Mouse (Mus musculus): Measurements from ENCODE around the gene Klhl41. TPM values are rescaled to one million over a fixed set of nuclear protein-coding genes. Genes with fewer than 3 reads are reported as not detected.

Gene Klhl41
- polyA plus RNA-seq, 1 experiment from 2014 or later = 0.32 TPM

- H3K4me1 ChIP-seq (ENCODE audit: control insufficient read depth, insufficient read depth, low read length) = no peaks in the 10 kb centered on the region
Measured at GRCm38 (mm10) chr2:69693501-69693900, 23.6 kb downstream of the Klhl41 start.

GRCm38 (mm10) chr2:69700446-69700845 lies 30.5 kb downstream of the Klhl41 start:
- Histone ChIP-seq H3K4me3 (ENCODE audit: low read length) (no peak overlapping the region), H3K36me3 (ENCODE audit: control insufficient read depth, insufficient read depth, low read length) (peaks cover 17% of the 10 kb centered on the region; the same call in 1 of the 2 replicates)
- ATAC-seq (ENCODE audit: low FRiP score, low TSS enrichment) = no peak

More at GRCm38 (mm10) chr2:69693501-69693900, 23.6 kb downstream of the Klhl41 start:
- Histone ChIP-seq H3K36me3 (ENCODE audit: control insufficient read depth, insufficient read depth, low read length) (peaks cover 29% of the 10 kb centered on the region; the same call in 1 of the 2 replicates), H3K27ac (ENCODE audit: low read depth, low read length) (no peak overlapping the region), H3K4me3 (ENCODE audit: low read length) (no peak overlapping the region), H3K9ac (ENCODE audit: low read depth, low read length) (no peak overlapping the region), H3K27me3 (ENCODE audit: control insufficient read depth, insufficient read depth, low read length) (no peaks in the 10 kb centered on the region), H3K9me3 (ENCODE audit: control insufficient read depth, low read length) (no peaks in the 10 kb centered on the region), H3K4me2 (replicated peaks; ENCODE audit: low read depth, low read length) (no peak overlapping the region)
- ATAC-seq (ENCODE audit: low FRiP score, low TSS enrichment) = no peak
- 94% methylated on average over 11 of the region's 11 CpGs for WGBS

GRCm38 (mm10) chr2:69712171-69712570 lies 42.3 kb downstream of the Klhl41 start:
- Histone ChIP-seq H3K4me3 (ENCODE audit: low read length) (no peak overlapping the region; the same call in 1 of the 2 replicates), H3K4me2 (replicated peaks; ENCODE audit: low read depth, low read length) (no peak overlapping the region)
- WGBS = 86% methylated on average over 14 of the region's 14 CpGs

More at GRCm38 (mm10) chr2:69700446-69700845, 30.5 kb downstream of the Klhl41 start:
- Histone ChIP-seq H3K4me1 (ENCODE audit: control insufficient read depth, insufficient read depth, low read length) (no peaks in the 10 kb centered on the region), H3K4me2 (replicated peaks; ENCODE audit: low read depth, low read length) (no peak overlapping the region), H3K9me3 (ENCODE audit: control insufficient read depth, low read length) (no peaks in the 10 kb centered on the region), H3K9ac (ENCODE audit: low read depth, low read length) (no peak overlapping the region), H3K27me3 (ENCODE audit: control insufficient read depth, insufficient read depth, low read length) (no peaks in the 10 kb centered on the region), H3K27ac (ENCODE audit: low read depth, low read length) (no peak overlapping the region)
- 95% methylated on average over 8 of the region's 8 CpGs for WGBS

GRCm38 (mm10) chr2:69712981-69713625 lies 43.2 kb downstream of the Klhl41 start, which contains the start of gene Fastkd1:
TSS of gene Fastkd1 (minus strand) at chr2:69713516.
- H3K9ac ChIP-seq (ENCODE audit: low read depth, low read length) = peak within 1 kb of the TSS; percentile 76
- peak within 1 kb of the TSS; percentile 47; the same call in 1 of the 2 replicates for H3K27ac ChIP-seq (ENCODE audit: low read depth, low read length)
- H3K9me3 ChIP-seq (ENCODE audit: control insufficient read depth, low read length) = no peaks in the 10 kb centered on the region
- no peaks in the 10 kb centered on the region for H3K4me1 ChIP-seq (ENCODE audit: control insufficient read depth, insufficient read depth, low read length)
- WGBS = under 1% methylated on average over 39 of the region's 39 CpGs
- H3K36me3 ChIP-seq (ENCODE audit: control insufficient read depth, insufficient read depth, low read length) = no peaks in the 10 kb centered on the region
- peak within 1 kb of the TSS; percentile 89 for H3K4me3 ChIP-seq (ENCODE audit: low read length)
- peak within 1 kb of the TSS; percentile 61 for H3K4me2 ChIP-seq (replicated peaks; ENCODE audit: low read depth, low read length)
- peak; percentile 98 for ATAC-seq (ENCODE audit: low FRiP score, low TSS enrichment)
- H3K27me3 ChIP-seq (ENCODE audit: control insufficient read depth, insufficient read depth, low read length) = no peaks in the 10 kb centered on the region

More at GRCm38 (mm10) chr2:69712171-69712570, 42.3 kb downstream of the Klhl41 start:
- Histone ChIP-seq H3K36me3 (ENCODE audit: control insufficient read depth, insufficient read depth, low read length) (peaks cover under 1% of the 10 kb centered on the region; the same call in 1 of the 2 replicates), H3K9me3 (ENCODE audit: control insufficient read depth, low read length) (no peaks in the 10 kb centered on the region), H3K27ac (ENCODE audit: low read depth, low read length) (no peak overlapping the region), H3K9ac (ENCODE audit: low read depth, low read length) (no peak overlapping the region), H3K27me3 (ENCODE audit: control insufficient read depth, insufficient read depth, low read length) (no peaks in the 10 kb centered on the region), H3K4me1 (ENCODE audit: control insufficient read depth, insufficient read depth, low read length) (no peaks in the 10 kb centered on the region)
- no peak for ATAC-seq (ENCODE audit: low FRiP score, low TSS enrichment)

GRCm38 (mm10) chr2:69713626-69714014 lies 43.7 kb downstream of the Klhl41 start:
- H3K9me3 ChIP-seq (ENCODE audit: control insufficient read depth, low read length) = no peaks in the 10 kb centered on the region
- WGBS = 35% methylated on average over 4 of the region's 4 CpGs
- H3K4me2 ChIP-seq (replicated peaks; ENCODE audit: low read depth, low read length) = peak overlapping the region; percentile 61
- H3K4me1 ChIP-seq (ENCODE audit: control insufficient read depth, insufficient read depth, low read length) = no peaks in the 10 kb centered on the region
- no peaks in the 10 kb centered on the region for H3K36me3 ChIP-seq (ENCODE audit: control insufficient read depth, insufficient read depth, low read length)
- no peak for ATAC-seq (ENCODE audit: low FRiP score, low TSS enrichment)
- no peaks in the 10 kb centered on the region for H3K27me3 ChIP-seq (ENCODE audit: control insufficient read depth, insufficient read depth, low read length)
- H3K4me3 ChIP-seq (ENCODE audit: low read length) = peak overlapping the region; percentile 89; the same call in 1 of the 2 replicates
- H3K9ac ChIP-seq (ENCODE audit: low read depth, low read length) = no peak overlapping the region
- no peak overlapping the region for H3K27ac ChIP-seq (ENCODE audit: low read depth, low read length)

GRCm38 (mm10) chr2:69714126-69714525 lies 44.2 kb downstream of the Klhl41 start:
- no peak overlapping the region for H3K9ac ChIP-seq (ENCODE audit: low read depth, low read length)
- H3K36me3 ChIP-seq (ENCODE audit: control insufficient read depth, insufficient read depth, low read length) = no peaks in the 10 kb centered on the region
- no peak overlapping the region for H3K4me3 ChIP-seq (ENCODE audit: low read length)
- no peak overlapping the region for H3K27ac ChIP-seq (ENCODE audit: low read depth, low read length)
- H3K9me3 ChIP-seq (ENCODE audit: control insufficient read depth, low read length) = no peaks in the 10 kb centered on the region
- ATAC-seq (ENCODE audit: low FRiP score, low TSS enrichment) = no peak
- 86% methylated on average over 5 of the region's 5 CpGs for WGBS
- no peaks in the 10 kb centered on the region for H3K27me3 ChIP-seq (ENCODE audit: control insufficient read depth, insufficient read depth, low read length)
- no peaks in the 10 kb centered on the region for H3K4me1 ChIP-seq (ENCODE audit: control insufficient read depth, insufficient read depth, low read length)
- H3K4me2 ChIP-seq (replicated peaks; ENCODE audit: low read depth, low read length) = no peak overlapping the region

- Histone ChIP-seq H3K27ac (ENCODE audit: low read depth, low read length) (no peak overlapping the region), H3K4me2 (replicated peaks; ENCODE audit: low read depth, low read length) (no peak overlapping the region)
Measured at GRCm38 (mm10) chr2:69716483-69716882, 46.6 kb downstream of the Klhl41 start.

GRCm38 (mm10) chr2:69719121-69719520 lies 49.2 kb downstream of the Klhl41 start:
- WGBS = 89% methylated on average over 1 of the region's 1 CpGs
- ATAC-seq (ENCODE audit: low FRiP score, low TSS enrichment) = no peak
- H3K4me1 ChIP-seq (ENCODE audit: control insufficient read depth, insufficient read depth, low read length) = peaks cover 2% of the 10 kb centered on the region; the same call in 1 of the 2 replicates
- no peak overlapping the region for H3K27ac ChIP-seq (ENCODE audit: low read depth, low read length)
- no peak overlapping the region for H3K9ac ChIP-seq (ENCODE audit: low read depth, low read length)
- no peaks in the 10 kb centered on the region for H3K9me3 ChIP-seq (ENCODE audit: control insufficient read depth, low read length)
- no peak overlapping the region for H3K4me2 ChIP-seq (replicated peaks; ENCODE audit: low read depth, low read length)
- no peak overlapping the region for H3K4me3 ChIP-seq (ENCODE audit: low read length)
- H3K27me3 ChIP-seq (ENCODE audit: control insufficient read depth, insufficient read depth, low read length) = no peaks in the 10 kb centered on the region
- H3K36me3 ChIP-seq (ENCODE audit: control insufficient read depth, insufficient read depth, low read length) = no peaks in the 10 kb centered on the region

More at GRCm38 (mm10) chr2:69716483-69716882, 46.6 kb downstream of the Klhl41 start:
- WGBS = 80% methylated on average over 3 of the region's 3 CpGs
- Histone ChIP-seq H3K9ac (ENCODE audit: low read depth, low read length) (no peak overlapping the region), H3K9me3 (ENCODE audit: control insufficient read depth, low read length) (no peaks in the 10 kb centered on the region), H3K4me1 (ENCODE audit: control insufficient read depth, insufficient read depth, low read length) (no peaks in the 10 kb centered on the region), H3K36me3 (ENCODE audit: control insufficient read depth, insufficient read depth, low read length) (no peaks in the 10 kb centered on the region), H3K4me3 (ENCODE audit: low read length) (no peak overlapping the region), H3K27me3 (ENCODE audit: control insufficient read depth, insufficient read depth, low read length) (no peaks in the 10 kb centered on the region)
- no peak for ATAC-seq (ENCODE audit: low FRiP score, low TSS enrichment)

GRCm38 (mm10) chr2:69722273-69722649 lies 52.3 kb downstream of the Klhl41 start, which contains the start of gene Ppig:
TSS of gene Ppig (plus strand) at chr2:69722545.
- Histone ChIP-seq H3K36me3 (ENCODE audit: control insufficient read depth, insufficient read depth, low read length) (no peaks in the 10 kb centered on the region; the same call in 1 of the 2 replicates), H3K4me1 (ENCODE audit: control insufficient read depth, insufficient read depth, low read length) (peaks cover 7% of the 10 kb centered on the region; the same call in 1 of the 2 replicates), H3K27me3 (ENCODE audit: control insufficient read depth, insufficient read depth, low read length) (no peaks in the 10 kb centered on the region), H3K27ac (ENCODE audit: low read depth, low read length) (peak within 1 kb of the TSS; percentile 84), H3K4me2 (replicated peaks; ENCODE audit: low read depth, low read length) (peak within 1 kb of the TSS; percentile 64), H3K4me3 (ENCODE audit: low read length) (peak within 1 kb of the TSS; percentile 82), H3K9ac (ENCODE audit: low read depth, low read length) (peak within 1 kb of the TSS; percentile 93), H3K9me3 (ENCODE audit: control insufficient read depth, low read length) (no peaks in the 10 kb centered on the region)
- 6% methylated on average over 12 of the region's 12 CpGs for WGBS
- peak; percentile 26 for ATAC-seq (ENCODE audit: low FRiP score, low TSS enrichment)
